Mouse (Mus musculus): Measurements from ENCODE around the gene Kcnk10.

- no peak for TF ChIP-seq FLI1 (IDR thresholded peaks at IDR 0.05; ENCODE audit: low read length)
- no peak for TF ChIP-seq GATA1 (IDR thresholded peaks at IDR 0.05; ENCODE audit: borderline replicate concordance, low read length)
Measured at GRCm38 (mm10) chr12:98536760-98537159, 41.4 kb downstream of the Kcnk10 start.

All from megakaryocyte, embryonic 14.5 days (primary cell).